ENCODE assay signal across 7 mouse cellular contexts in the genomic region with DNA sequence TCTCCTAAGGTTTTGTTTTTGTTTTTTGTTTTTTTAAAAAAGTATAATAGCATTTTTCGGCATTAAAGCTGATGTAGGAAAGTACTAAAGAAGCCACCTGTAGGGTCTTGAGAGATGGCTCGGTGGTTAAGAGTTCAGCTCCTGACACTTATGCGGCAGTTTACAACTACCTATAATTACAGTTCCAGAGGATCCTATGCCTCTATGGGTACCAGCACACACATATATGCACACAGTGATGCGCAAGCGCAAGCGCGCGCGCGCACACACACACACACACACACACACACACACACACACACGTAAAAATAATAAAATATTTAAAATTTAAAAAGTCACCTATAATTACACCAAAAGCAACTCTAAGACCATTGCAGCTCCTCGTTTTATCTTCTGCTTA. TPM values are rescaled to one million over a fixed set of nuclear protein-coding genes. Genes with fewer than 3 reads are reported as not detected.
DNase-seq lines count a peak whose midpoint lies in the region; ATAC-seq lines count a peak whose summit lies in the region.

No protein-coding gene starts in this region.

- no peak for ATAC-seq in forebrain, embryonic 13.5 days
- ATAC-seq in liver, embryonic 13.5 days (ENCODE audit: low read depth) = peak; percentile 30; the same call in 1 of the 2 replicates

- H3K27me3 ChIP-seq in forebrain, embryonic 13.5 days = no peaks in the 10 kb centered on the region
- no peaks in the 10 kb centered on the region for H3K27me3 ChIP-seq in liver, embryonic 13.5 days

- 0 out of 2 replicates have a peak overlapping the region, but pooled peaks have one; percentile 41 for H3K4me3 ChIP-seq in forebrain, embryonic 13.5 days
- H3K4me3 ChIP-seq in liver, embryonic 13.5 days (replicated peaks) = peak overlapping the region; percentile 79

- no peak overlapping the region for H3K27ac ChIP-seq in forebrain, embryonic 13.5 days
- H3K27ac ChIP-seq in liver, embryonic 13.5 days = no peak overlapping the region

- H3K4me2 ChIP-seq in forebrain, embryonic 13.5 days = peak overlapping the region; percentile 70
- H3K4me2 ChIP-seq in liver, embryonic 13.5 days = peak overlapping the region; percentile 87

- H3K36me3 ChIP-seq in forebrain, embryonic 13.5 days (ENCODE audit: poor library complexity, severe bottlenecking) = no peaks in the 10 kb centered on the region
- no peaks in the 10 kb centered on the region for H3K36me3 ChIP-seq in liver, embryonic 13.5 days

- peak overlapping the region; percentile 62; the same call in 1 of the 2 replicates for H3K9ac ChIP-seq in forebrain, embryonic 13.5 days
- H3K9ac ChIP-seq in liver, embryonic 13.5 days = peak overlapping the region; percentile 85

- H3K4me1 ChIP-seq in forebrain, embryonic 13.5 days = peaks cover 9% of the 10 kb centered on the region
- H3K4me1 ChIP-seq in liver, embryonic 13.5 days (replicated peaks) = peaks cover 15% of the 10 kb centered on the region

- DNase-seq in thymus, postnatal 14 days = peak; percentile 8
- DNase-seq in thymus, adult 18-20 months = no peak
- DNase-seq in liver, embryonic 13.5 days = no peak
- no peak for DNase-seq in cerebellum, adult 11-12 months
- DNase-seq in ovary, postnatal 36 days (ENCODE audit: low spot score) = no peak
- DNase-seq in gastrocnemius, postnatal 25 days = no peak

- 88% methylated on average over 12 of the region's 12 CpGs for WGBS in forebrain, embryonic 13.5 days
- 71% methylated on average over 12 of the region's 12 CpGs for WGBS in liver, embryonic 13.5 days (ENCODE audit: insufficient replicate concordance)

- no peaks in the 10 kb centered on the region for H3K9me3 ChIP-seq in forebrain, embryonic 13.5 days (replicated peaks)
- no peaks in the 10 kb centered on the region for H3K9me3 ChIP-seq in liver, embryonic 13.5 days (replicated peaks)

RNA-seq across cellular contexts. Expression of a gene that starts 0.8 kb away (rescaled TPM):
- polyA plus RNA-seq in forebrain, embryonic 13.5 days (2015; fragmentation: Nextera tagmentation; extraction: Ambion mirVana) = 2.6 and 3.6 TPM in 2 replicates
- 3.1 and 4.9 TPM in 2 replicates for polyA plus RNA-seq in liver, embryonic 13.5 days (2015; fragmentation: Nextera tagmentation; extraction: Ambion mirVana)
- total RNA-seq in gastrocnemius, postnatal 25 days (2021) = 1 to 10 TPM in 1 of 2 experiments, under 1 TPM in 1; 0.41 to 1.6 TPM

RNA-seq across cellular contexts. Expression of a gene that starts 46.3 kb away (rescaled TPM):
- 6.5 and 6.6 TPM in 2 replicates for polyA plus RNA-seq in forebrain, embryonic 13.5 days (2015; fragmentation: Nextera tagmentation; extraction: Ambion mirVana)
- 2.5 and 2.7 TPM in 2 replicates for polyA plus RNA-seq in liver, embryonic 13.5 days (2015; fragmentation: Nextera tagmentation; extraction: Ambion mirVana)
- 10 to 100 TPM; 11.2 to 14.1 TPM for total RNA-seq in gastrocnemius, postnatal 25 days (2021)
